Mouse (Mus musculus) natural killer cell, adult 2 months (primary cell): Measurements from ENCODE around the gene Macrod2.

ENCODE experiments used
- DNase-seq, 2 experiments: peaks; one replicate each; pipeline ENCODE4 v3.0.0; 2022; ENCODE audit warnings: low spot score in 2 of 2

Gene Macrod2

GRCm38 (mm10) chr2:141301030-141301429, 905.9 kb downstream of the Macrod2 start:
- no peak for DNase-seq

- no peak for DNase-seq
Measured at GRCm38 (mm10) chr2:141308406-141308805, 913.3 kb downstream of the Macrod2 start.

GRCm38 (mm10) chr2:141312136-141312948, 917.2 kb downstream of the Macrod2 start:
- DNase-seq: no peak

GRCm38 (mm10) chr2:141315349-141315748, 920.2 kb downstream of the Macrod2 start:
- no peak for DNase-seq

GRCm38 (mm10) chr2:141323956-141324460, 928.9 kb downstream of the Macrod2 start:
- DNase-seq: no peak

- DNase-seq: no peak
Measured at GRCm38 (mm10) chr2:141327296-141327695, 932.2 kb downstream of the Macrod2 start.

GRCm38 (mm10) chr2:141337708-141338107, 942.6 kb downstream of the Macrod2 start:
- DNase-seq: no peak

- DNase-seq: no peak
Measured at GRCm38 (mm10) chr2:141343988-141344535, 949.0 kb downstream of the Macrod2 start.

GRCm38 (mm10) chr2:141352623-141353022, 957.5 kb downstream of the Macrod2 start:
- DNase-seq: no peak

GRCm38 (mm10) chr2:141388632-141389031, 993.5 kb downstream of the Macrod2 start:
- no peak for DNase-seq

GRCm38 (mm10) chr2:141391229-141391628, 996.1 kb downstream of the Macrod2 start:
- no peak for DNase-seq

GRCm38 (mm10) chr2:141394806-141395205, 999.7 kb downstream of the Macrod2 start:
- DNase-seq: no peak

GRCm38 (mm10) chr2:141408766-141409165, 1013.7 kb downstream of the Macrod2 start:
- DNase-seq: no peak

GRCm38 (mm10) chr2:141416436-141416835, 1021.3 kb downstream of the Macrod2 start:
- no peak for DNase-seq

- DNase-seq: no peak
Measured at GRCm38 (mm10) chr2:141416855-141417544, 1021.9 kb downstream of the Macrod2 start.

GRCm38 (mm10) chr2:141419806-141420205, 1024.7 kb downstream of the Macrod2 start:
- DNase-seq: no peak

GRCm38 (mm10) chr2:141434084-141434483, 1039.0 kb downstream of the Macrod2 start:
- no peak for DNase-seq

GRCm38 (mm10) chr2:141434731-141435570, 1039.8 kb downstream of the Macrod2 start:
- no peak for DNase-seq

GRCm38 (mm10) chr2:141441896-141442295, 1046.8 kb downstream of the Macrod2 start:
- no peak for DNase-seq

- no peak for DNase-seq
Measured at GRCm38 (mm10) chr2:141449078-141449680, 1054.1 kb downstream of the Macrod2 start.

GRCm38 (mm10) chr2:141463946-141464345, 1068.8 kb downstream of the Macrod2 start:
- DNase-seq: no peak
